Mouse (Mus musculus): ENCODE measurements around the gene Ntf3. TPM values are rescaled to one million over a fixed set of nuclear protein-coding genes. Genes with fewer than 3 reads are reported as not detected.

Ntf3 gene
- polyA plus RNA-seq (2016; fragmentation: Nextera tagmentation; extraction: Ambion mirVana), result 2.2 and 2.4 TPM in 2 replicates

DNA sequence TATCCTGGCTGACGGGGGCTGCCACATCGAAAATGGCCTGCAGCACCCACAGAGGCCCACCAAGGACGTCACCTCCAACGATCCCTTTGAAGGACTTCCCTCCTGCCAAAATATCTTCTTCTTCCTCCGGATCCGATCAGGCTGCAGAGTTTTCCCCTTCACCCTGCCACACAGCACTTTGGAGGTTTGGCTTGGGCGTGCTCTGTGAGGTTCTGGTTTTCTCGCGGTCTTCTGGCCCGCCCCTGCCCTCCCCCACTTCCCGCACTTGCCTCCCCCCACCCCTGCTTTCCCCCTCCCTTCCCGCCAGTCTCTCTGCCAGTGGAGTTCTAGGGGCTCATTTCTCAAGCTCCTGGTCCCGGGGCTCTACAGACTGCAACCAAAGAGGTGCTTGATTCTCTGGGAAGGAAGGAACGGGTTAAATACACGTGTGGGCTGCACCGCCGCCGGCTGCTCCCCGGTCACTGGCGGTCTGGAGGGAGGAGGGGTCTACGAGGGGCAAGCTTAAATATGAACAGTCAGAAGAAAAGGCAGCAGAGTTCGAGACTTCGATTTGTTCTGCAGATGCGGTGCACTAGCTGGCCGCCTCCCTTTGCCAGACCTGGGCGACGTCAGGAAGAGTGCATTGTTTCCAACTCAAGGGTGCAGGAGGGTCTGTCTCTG is at the start of gene Ntf3:
Gene Ntf3, minus strand, starts transcription at position 363 of the 660 bp plus-strand sequence.
- Histone ChIP-seq H3K4me2 (peak within 1 kb of the TSS; percentile 44), H3K4me3 (peak within 1 kb of the TSS; percentile 19), H3K9me3 (replicated peaks) (no peaks in the 10 kb centered on the region), H3K27me3 (replicated peaks) (peaks cover 70% of the 10 kb centered on the region), H3K9ac (no peak within 1 kb of the TSS), H3K36me3 (no peaks in the 10 kb centered on the region), H3K4me1 (no peaks in the 10 kb centered on the region), H3K27ac (no peak within 1 kb of the TSS)
- 2% methylated on average over 26 of the region's 27 CpGs for WGBS (ENCODE audit: insufficient replicate concordance)
- no peak for ATAC-seq

DNA sequence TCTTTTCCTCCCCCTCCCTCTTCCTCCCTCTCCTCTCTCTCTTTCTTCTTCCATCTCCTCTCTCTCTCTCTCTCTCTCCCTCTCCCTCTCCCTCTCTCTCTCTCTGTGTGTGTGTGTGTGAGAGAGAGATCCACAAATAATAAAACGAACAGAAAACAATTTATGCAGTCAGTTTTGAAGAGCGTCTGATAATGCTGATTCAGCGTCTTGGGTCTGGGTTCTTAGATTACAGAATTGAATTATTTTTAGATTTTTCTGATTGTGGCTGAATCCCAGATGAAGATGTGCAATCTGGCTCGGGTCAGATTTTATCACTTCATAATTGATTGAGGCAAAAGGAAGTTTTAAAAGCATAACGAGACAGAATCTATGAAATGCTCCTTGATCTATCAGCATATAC is 46.6 kb upstream of the Ntf3 start:
- 63% methylated on average over 5 of the region's 5 CpGs for WGBS (ENCODE audit: insufficient replicate concordance)
- no peak for ATAC-seq
- no peak overlapping the region for H3K27ac ChIP-seq
- no peaks in the 10 kb centered on the region for H3K36me3 ChIP-seq
- no peak overlapping the region for H3K4me3 ChIP-seq
- H3K9ac ChIP-seq, result no peak overlapping the region
- no peaks in the 10 kb centered on the region for H3K9me3 ChIP-seq (replicated peaks)
- no peaks in the 10 kb centered on the region for H3K27me3 ChIP-seq (replicated peaks)
- no peak overlapping the region for H3K4me2 ChIP-seq
- no peaks in the 10 kb centered on the region for H3K4me1 ChIP-seq

DNA sequence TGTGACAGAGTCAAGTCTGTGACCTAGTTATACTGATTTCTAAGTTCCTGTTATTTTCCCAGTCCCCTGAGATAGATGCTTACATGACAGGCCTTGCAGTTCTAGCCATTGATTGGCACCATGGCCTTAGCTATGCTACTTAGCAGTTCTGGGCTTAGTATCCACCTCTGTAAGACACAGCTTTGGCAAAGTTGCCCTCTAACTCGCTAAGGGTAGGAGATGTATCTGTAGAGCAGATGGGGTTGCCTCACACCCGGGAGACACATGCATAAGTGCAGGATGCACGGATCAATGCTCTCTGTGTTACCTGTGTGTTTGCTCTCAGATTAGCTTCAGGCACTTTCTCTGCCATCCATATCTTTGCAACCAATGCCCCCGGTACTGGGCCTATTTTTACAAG is 36.7 kb upstream of the Ntf3 start:
- H3K27ac ChIP-seq, result no peak overlapping the region
- no peaks in the 10 kb centered on the region for H3K36me3 ChIP-seq
- WGBS (ENCODE audit: insufficient replicate concordance), result 52% methylated on average over 4 of the region's 4 CpGs
- H3K9ac ChIP-seq, result no peak overlapping the region
- H3K4me1 ChIP-seq, result no peaks in the 10 kb centered on the region
- H3K9me3 ChIP-seq (replicated peaks), result no peaks in the 10 kb centered on the region
- no peak overlapping the region for H3K4me3 ChIP-seq
- no peaks in the 10 kb centered on the region for H3K27me3 ChIP-seq (replicated peaks)
- no peak for ATAC-seq
- H3K4me2 ChIP-seq, result no peak overlapping the region

- Histone ChIP-seq H3K4me3 (no peak overlapping the region), H3K27ac (no peak overlapping the region), H3K36me3 (no peaks in the 10 kb centered on the region), H3K9me3 (replicated peaks) (no peaks in the 10 kb centered on the region), H3K9ac (no peak overlapping the region), H3K27me3 (replicated peaks) (no peaks in the 10 kb centered on the region), H3K4me1 (no peaks in the 10 kb centered on the region), H3K4me2 (no peak overlapping the region)
- no peak for ATAC-seq
- 53% methylated on average over 7 of the region's 7 CpGs for WGBS (ENCODE audit: insufficient replicate concordance)
Observed at GRCm38 (mm10) chr6:126202959-126203358, 36.2 kb upstream of the Ntf3 start.

GRCm38 (mm10) chr6:126201721-126202120 is 35.0 kb upstream of the Ntf3 start:
- WGBS (ENCODE audit: insufficient replicate concordance), result 67% methylated on average over 2 of the region's 2 CpGs
- ATAC-seq, result no peak
- no peaks in the 10 kb centered on the region for H3K9me3 ChIP-seq (replicated peaks)
- no peak overlapping the region for H3K9ac ChIP-seq
- H3K27ac ChIP-seq, result no peak overlapping the region
- no peaks in the 10 kb centered on the region for H3K27me3 ChIP-seq (replicated peaks)
- no peaks in the 10 kb centered on the region for H3K4me1 ChIP-seq
- H3K36me3 ChIP-seq, result no peaks in the 10 kb centered on the region
- H3K4me2 ChIP-seq, result no peak overlapping the region
- H3K4me3 ChIP-seq, result no peak overlapping the region

DNA sequence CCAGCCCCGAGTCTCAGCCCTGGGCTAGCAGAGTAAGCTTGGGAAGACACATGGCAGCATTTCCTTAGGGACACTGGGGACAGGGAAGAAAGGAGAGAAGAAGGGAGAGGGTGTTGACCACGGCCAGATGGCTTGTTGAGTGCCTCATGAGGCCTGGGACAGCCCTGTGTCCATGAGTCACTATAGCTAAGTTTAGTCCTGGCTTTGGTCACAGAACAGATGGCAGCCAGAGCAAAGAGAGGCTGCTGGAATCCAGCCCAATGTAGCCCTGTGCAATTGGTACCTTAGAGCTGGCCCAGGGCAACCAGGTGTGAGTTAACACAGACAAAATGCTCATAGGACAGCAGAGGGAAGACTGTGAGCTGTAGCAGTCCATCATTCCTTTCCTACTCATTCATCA is 33.2 kb upstream of the Ntf3 start:
- H3K36me3 ChIP-seq, result no peaks in the 10 kb centered on the region
- H3K9ac ChIP-seq, result no peak overlapping the region
- no peak overlapping the region for H3K4me2 ChIP-seq
- 46% methylated on average over 2 of the region's 2 CpGs for WGBS (ENCODE audit: insufficient replicate concordance)
- no peaks in the 10 kb centered on the region for H3K9me3 ChIP-seq (replicated peaks)
- ATAC-seq, result no peak
- H3K4me1 ChIP-seq, result no peaks in the 10 kb centered on the region
- H3K27ac ChIP-seq, result no peak overlapping the region
- no peak overlapping the region for H3K4me3 ChIP-seq
- no peaks in the 10 kb centered on the region for H3K27me3 ChIP-seq (replicated peaks)

- no peak for ATAC-seq
- H3K27ac ChIP-seq, result no peak overlapping the region
- no peak overlapping the region for H3K4me2 ChIP-seq
- no peaks in the 10 kb centered on the region for H3K36me3 ChIP-seq
- no peak overlapping the region for H3K4me3 ChIP-seq
- no peaks in the 10 kb centered on the region for H3K9me3 ChIP-seq (replicated peaks)
- 65% methylated on average over 4 of the region's 4 CpGs for WGBS (ENCODE audit: insufficient replicate concordance)
- no peaks in the 10 kb centered on the region for H3K27me3 ChIP-seq (replicated peaks)
- no peaks in the 10 kb centered on the region for H3K4me1 ChIP-seq
- H3K9ac ChIP-seq, result no peak overlapping the region
Observed at GRCm38 (mm10) chr6:126194760-126195159, 28.1 kb upstream of the Ntf3 start.

- H3K4me2 ChIP-seq, result no peak overlapping the region
- H3K36me3 ChIP-seq, result no peaks in the 10 kb centered on the region
- no peaks in the 10 kb centered on the region for H3K4me1 ChIP-seq
- no peak overlapping the region for H3K9ac ChIP-seq
- no peak overlapping the region for H3K27ac ChIP-seq
- H3K4me3 ChIP-seq, result no peak overlapping the region
- H3K9me3 ChIP-seq (replicated peaks), result no peaks in the 10 kb centered on the region
- ATAC-seq, result no peak
- H3K27me3 ChIP-seq (replicated peaks), result no peaks in the 10 kb centered on the region
- WGBS (ENCODE audit: insufficient replicate concordance), result 58% methylated on average over 10 of the region's 10 CpGs
Observed at GRCm38 (mm10) chr6:126190218-126190871, 23.6 kb upstream of the Ntf3 start.

DNA sequence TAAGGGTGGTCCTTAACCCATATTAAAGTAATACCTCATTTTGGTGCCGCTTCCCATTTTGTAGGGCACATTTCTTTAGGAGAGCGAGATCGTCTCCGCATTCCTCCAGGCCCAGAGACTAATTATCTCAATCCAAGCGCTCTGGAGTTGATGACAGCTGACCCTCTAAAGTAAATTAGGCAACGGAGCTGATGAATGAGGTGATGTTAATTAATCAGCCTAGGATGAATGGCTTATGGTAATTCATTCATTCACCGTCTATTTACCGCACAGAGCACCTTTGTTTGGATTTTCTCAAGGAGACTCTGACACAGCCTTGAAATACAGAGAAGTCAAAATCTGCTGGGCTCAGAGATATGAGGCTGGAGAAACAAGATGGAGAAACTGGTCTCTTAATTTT is 20.7 kb upstream of the Ntf3 start:
- 66% methylated on average over 8 of the region's 8 CpGs for WGBS (ENCODE audit: insufficient replicate concordance)
- H3K9ac ChIP-seq, result no peak overlapping the region
- no peak overlapping the region for H3K4me3 ChIP-seq
- no peaks in the 10 kb centered on the region for H3K4me1 ChIP-seq
- no peaks in the 10 kb centered on the region for H3K27me3 ChIP-seq (replicated peaks)
- H3K36me3 ChIP-seq, result no peaks in the 10 kb centered on the region
- H3K9me3 ChIP-seq (replicated peaks), result no peaks in the 10 kb centered on the region
- no peak overlapping the region for H3K4me2 ChIP-seq
- no peak for ATAC-seq
- no peak overlapping the region for H3K27ac ChIP-seq

DNA sequence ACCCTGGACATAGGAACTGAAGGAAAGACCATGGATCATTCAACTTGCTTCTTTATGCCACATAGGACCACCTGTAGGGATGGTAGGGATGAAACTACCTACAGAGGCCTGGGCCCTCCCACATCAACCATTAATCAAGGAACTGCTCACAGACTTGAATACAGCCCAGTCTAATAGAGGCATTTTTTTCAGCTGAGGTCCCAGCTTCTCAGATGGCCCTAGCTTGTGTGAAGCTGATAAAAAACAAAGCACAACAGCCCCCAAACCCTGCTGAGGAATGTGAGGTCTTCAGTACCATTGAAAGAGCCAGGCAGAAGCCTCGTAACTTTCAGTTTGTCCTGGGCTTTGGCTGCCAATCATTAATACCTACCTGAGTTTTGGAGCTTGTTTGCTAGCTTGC is 19.4 kb upstream of the Ntf3 start:
- Histone ChIP-seq H3K4me1 (no peaks in the 10 kb centered on the region), H3K27me3 (replicated peaks) (no peaks in the 10 kb centered on the region), H3K4me2 (no peak overlapping the region), H3K27ac (no peak overlapping the region), H3K36me3 (no peaks in the 10 kb centered on the region), H3K9me3 (replicated peaks) (no peaks in the 10 kb centered on the region), H3K4me3 (no peak overlapping the region), H3K9ac (no peak overlapping the region)
- WGBS (ENCODE audit: insufficient replicate concordance), result 44% methylated on average over 1 of the region's 1 CpGs
- ATAC-seq, result no peak

DNA sequence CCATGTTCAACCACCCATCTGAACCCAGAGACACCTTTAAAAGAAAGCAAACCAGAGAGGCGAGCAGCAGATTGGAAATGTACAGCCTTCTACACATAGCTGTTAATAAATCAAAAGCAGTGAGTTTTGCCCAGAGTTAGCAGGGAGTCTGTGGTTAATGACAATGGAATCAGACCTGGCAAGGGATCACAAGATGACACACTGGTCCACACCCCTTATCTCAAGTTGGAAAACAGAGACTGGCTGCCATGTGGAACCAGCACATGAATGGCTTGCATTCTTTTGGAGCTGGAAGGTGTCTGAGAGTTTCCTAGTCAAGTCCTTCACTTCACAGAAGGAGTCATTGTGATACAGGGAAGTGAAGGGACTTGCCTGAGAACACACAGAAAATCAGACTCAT is 5.4 kb upstream of the Ntf3 start:
- H3K9ac ChIP-seq, result no peak overlapping the region
- ATAC-seq, result no peak

DNA sequence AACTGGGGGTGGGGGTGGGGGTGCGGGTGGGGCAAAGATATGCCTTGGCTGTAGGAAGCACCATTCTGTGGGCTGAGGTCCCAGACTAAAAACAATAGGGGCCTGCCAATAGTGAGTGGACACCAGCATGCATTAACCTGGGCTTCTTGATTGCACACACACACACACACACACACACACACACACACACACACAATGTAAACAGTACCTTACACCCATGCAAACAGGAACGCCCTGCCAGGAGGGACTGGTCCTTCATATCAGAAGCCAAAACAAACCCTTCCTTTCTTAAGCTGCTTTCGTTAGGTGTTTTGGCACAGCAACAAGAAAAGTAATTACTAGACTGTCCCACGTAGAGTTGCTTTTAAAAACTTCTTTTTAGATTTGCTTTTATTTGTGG is 4.1 kb upstream of the Ntf3 start:
- no peak for ATAC-seq
- H3K4me1 ChIP-seq, result no peaks in the 10 kb centered on the region
- no peaks in the 10 kb centered on the region for H3K9me3 ChIP-seq (replicated peaks)
- H3K36me3 ChIP-seq, result no peaks in the 10 kb centered on the region
- no peak overlapping the region for H3K9ac ChIP-seq
- H3K4me2 ChIP-seq, result no peak overlapping the region
- 56% methylated on average over 4 of the region's 4 CpGs for WGBS (ENCODE audit: insufficient replicate concordance)
- H3K4me3 ChIP-seq, result no peak overlapping the region
- peaks cover 30% of the 10 kb centered on the region for H3K27me3 ChIP-seq (replicated peaks)
- H3K27ac ChIP-seq, result no peak overlapping the region

More for the DNA sequence above, 5.4 kb upstream of the Ntf3 start:
- H3K4me2 ChIP-seq, result no peak overlapping the region
- H3K27ac ChIP-seq, result no peak overlapping the region
- no peaks in the 10 kb centered on the region for H3K9me3 ChIP-seq (replicated peaks)
- H3K36me3 ChIP-seq, result no peaks in the 10 kb centered on the region
- H3K4me1 ChIP-seq, result no peaks in the 10 kb centered on the region
- H3K27me3 ChIP-seq (replicated peaks), result peaks cover 17% of the 10 kb centered on the region
- H3K4me3 ChIP-seq, result no peak overlapping the region
- WGBS (ENCODE audit: insufficient replicate concordance), result 62% methylated on average over 1 of the region's 1 CpGs

- H3K9me3 ChIP-seq (replicated peaks), result no peaks in the 10 kb centered on the region
- H3K4me3 ChIP-seq, result no peak overlapping the region
- no peak overlapping the region for H3K9ac ChIP-seq
- H3K27me3 ChIP-seq (replicated peaks), result peaks cover 60% of the 10 kb centered on the region
- no peaks in the 10 kb centered on the region for H3K36me3 ChIP-seq
- H3K27ac ChIP-seq, result no peak overlapping the region
- no peak overlapping the region for H3K4me2 ChIP-seq
- H3K4me1 ChIP-seq, result no peaks in the 10 kb centered on the region
- WGBS (ENCODE audit: insufficient replicate concordance), result 18% methylated on average over 3 of the region's 3 CpGs
- no peak for ATAC-seq
Observed at GRCm38 (mm10) chr6:126167731-126168130, 1.0 kb upstream of the Ntf3 start.
